Mouse (Mus musculus) left cerebral cortex, postnatal 14 days (tissue): ENCODE measurements around the gene Fam169b. TPM values are rescaled to one million over a fixed set of nuclear protein-coding genes. Genes with fewer than 3 reads are reported as not detected.

Source experiments
- DNase-seq, 2 experiments: peaks; one replicate each; pipeline ENCODE4 v3.0.0; 2021 to 2022; ENCODE audit warnings: low spot score in 2 of 2, mixed read lengths in 1 of 2
- intact Hi-C: fragments of 180-260 bp; cut with DNase I; formaldehyde crosslinking; loops from one replicate; pipeline ENCODE4 v1.15.1; 2025
- long read RNA-seq, 2 experiments: library from polyadenylated mRNA; stranded (forward); transcript quantifications; one replicate each; pipeline ENCODE4 v2.0.0; 2021
- total RNA-seq, 2 experiments: library from RNA; stranded (reverse); gene quantifications; 2 replicates each; pipeline ENCODE4 v1.2.3; 2021

The Fam169b gene
- 1 to 10 TPM in 1 of 2 experiments, under 1 TPM in 1; 0.42 to 1.1 TPM for total RNA-seq
- long read RNA-seq, experiment 1, result 0 reads
- long read RNA-seq, experiment 2, result 0 reads

DNA sequence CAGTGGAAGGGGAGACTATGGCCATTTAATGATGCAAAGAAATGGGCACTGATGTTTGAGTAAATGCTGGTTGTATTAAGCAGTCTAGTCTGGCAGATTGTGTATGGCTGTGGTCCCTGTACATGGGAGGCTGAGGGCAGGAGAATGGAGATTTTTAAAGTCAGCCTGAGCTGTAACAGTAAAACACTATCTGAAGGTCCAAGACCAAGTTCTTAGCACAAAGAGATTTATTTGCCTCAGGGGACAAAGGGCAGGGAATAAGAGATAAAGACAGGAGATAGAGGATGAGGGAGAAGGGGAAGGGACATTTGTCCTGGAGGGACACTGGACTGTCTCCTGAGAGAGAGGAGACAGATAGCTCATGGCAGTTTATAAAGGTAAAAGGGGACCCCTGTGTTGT, at the start of gene Fam169b:
Fam169b (plus strand) TSS at position 325 of the 400 bp plus-strand sequence.
- intact Hi-C loops, result no loop called here
- no peak for DNase-seq

DNA sequence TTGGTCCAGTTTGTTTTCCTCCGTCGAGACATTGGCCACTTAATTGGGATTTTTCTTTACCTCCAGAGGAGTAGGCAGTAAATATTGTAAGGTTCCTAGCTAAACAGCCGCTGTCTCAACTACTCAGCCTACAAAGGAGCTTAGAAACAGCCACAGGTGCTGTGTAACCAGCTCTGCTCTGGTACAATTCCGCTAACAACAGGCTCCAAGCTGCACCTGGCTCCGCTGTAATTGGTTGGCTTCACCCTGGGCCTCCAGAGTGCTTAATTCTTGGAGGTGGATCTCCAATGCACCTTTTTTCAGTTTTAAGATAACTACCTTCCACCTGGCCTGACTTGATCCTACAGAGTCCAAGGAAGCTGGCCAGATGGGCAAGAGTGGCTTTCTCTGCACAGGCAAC, 49.6 kb upstream of the Fam169b start:
- no peak for DNase-seq
- intact Hi-C loops, result no loop called here

DNA sequence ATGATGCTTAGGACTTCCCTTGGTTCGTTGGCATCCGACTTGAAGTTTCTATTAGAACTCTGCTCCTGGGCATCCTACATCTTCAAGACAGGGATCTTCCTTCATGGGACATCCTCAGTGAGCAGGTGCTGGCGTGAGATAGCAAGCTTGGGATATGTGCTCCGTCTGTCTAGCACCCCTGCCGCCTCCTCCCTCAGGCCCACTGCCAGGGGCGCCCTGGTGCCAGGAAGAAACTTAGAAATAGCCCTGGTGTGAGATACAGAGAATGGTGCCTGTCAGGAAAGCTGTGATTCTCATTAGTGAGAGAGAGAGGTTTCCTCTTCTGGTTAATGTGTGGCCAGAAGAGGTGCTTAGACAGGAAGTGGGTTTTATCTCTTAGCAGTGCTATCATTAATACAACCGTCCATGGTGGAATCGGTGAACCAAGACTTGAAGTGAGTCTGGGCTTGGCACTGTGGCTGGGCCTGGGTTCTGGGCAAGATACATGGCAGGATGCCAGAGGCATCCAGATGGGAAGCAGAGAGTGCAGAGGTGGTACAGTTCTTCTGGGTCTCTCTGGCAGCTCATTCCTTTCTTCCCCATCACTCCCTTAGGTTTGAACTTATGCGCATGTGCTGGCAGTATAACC, 48.1 kb upstream of the Fam169b start:
- peak; percentile 33 to 46 for DNase-seq
- intact Hi-C loops, result no loop called here

DNA sequence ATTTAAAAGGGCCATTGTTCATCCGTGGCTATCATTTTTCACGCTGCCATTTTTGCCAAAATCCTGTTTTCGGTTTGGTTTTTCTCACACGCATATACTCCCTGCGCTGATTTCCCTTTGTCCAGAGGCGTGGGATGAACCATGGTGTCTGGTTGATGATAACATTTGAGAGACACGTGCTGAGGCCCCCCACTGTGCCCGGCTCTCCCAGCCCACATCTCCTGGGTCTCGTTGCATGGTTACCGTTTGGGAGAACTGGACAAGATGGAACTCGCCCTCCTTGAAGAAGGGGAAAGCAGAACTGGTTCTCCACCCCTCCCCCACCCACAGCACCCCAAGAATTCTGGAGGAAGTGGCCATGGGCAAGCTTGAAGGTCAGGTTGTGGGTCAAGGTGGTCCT, 46.6 kb upstream of the Fam169b start:
- DNase-seq, result no peak
- intact Hi-C loops, result no loop called here

DNA sequence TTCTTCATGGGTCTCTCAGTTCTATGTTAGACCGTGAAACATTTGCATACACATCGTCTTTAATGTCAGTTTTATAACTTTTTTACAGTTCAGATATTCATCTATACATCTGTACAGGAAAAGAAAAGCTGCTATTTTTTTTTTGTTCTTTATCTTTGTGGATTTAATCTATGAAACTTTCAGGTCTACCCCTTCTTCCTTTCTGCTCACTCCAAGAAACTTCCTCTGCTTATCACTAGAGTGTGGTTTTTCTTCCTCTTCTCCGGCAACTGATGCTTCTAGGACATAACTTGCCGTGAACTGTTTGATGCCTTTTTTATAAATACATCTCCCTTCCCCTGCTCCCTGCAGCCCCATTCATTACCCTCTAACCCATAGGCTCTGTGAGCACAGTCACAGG, 46.0 kb upstream of the Fam169b start:
- DNase-seq, result no peak
- intact Hi-C loops, result no loop called here

DNA sequence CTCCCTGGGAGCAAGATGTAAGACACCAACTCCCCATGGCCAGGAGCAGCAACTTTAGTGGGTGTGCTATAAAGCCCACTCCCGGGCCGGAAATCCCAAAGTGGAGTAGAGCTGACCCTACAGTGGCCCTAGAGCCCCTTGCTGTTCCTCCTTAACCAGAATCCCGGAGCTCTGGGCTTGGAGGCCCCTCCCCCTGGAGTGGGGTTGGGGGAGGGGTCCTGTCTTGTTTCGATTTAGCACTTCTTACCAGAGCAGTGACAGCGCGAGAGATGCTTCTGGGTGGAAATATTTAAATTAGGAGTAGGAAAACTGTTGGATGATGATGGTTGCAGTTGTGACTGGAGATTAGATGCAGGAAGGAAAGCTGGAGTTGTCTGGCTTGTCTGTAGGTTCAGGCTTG, 45.1 kb upstream of the Fam169b start:
- no peak for DNase-seq
- intact Hi-C loops, result no loop called here

DNA sequence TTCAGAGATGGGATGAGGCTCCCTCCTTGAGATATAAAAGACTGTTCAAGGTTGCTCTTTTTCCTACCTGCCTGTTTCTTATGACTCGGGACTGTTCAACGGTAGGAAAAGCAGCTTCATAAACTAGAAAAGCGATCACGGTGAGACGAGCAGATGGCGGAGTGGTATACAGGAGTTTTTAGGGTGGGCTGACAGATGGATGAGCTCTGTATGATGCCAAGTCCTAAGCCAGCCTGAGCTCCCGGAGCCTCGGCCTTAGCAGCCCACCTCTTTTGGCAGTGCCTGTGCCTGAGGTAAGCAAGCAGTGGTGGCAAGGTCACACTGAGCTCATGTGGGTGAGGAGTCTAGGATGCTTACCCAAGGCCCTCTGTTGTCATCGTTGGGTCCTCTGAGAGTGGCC, 42.8 kb upstream of the Fam169b start:
- DNase-seq, result no peak
- intact Hi-C loops, result no loop called here

DNA sequence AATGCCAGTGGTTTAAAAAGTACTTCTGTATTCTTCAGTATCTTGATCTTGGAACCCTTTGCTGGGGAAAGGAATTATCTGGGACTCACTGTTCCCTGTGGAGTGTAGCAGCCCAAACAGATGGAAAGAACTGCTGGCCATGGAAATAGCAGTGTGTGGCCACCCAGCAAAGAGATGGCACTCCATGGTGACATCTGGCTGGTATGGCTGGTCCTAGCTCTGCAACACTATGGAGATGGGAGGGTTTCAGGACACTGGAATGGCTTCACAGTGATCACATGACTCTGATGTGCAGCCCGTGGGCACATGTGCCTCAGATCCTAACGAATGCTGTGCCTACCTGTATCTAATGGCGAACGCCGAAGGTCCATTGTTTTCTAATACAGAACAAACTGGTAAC, 41.1 kb upstream of the Fam169b start:
- no peak for DNase-seq
- intact Hi-C loops, result no loop called here

DNA sequence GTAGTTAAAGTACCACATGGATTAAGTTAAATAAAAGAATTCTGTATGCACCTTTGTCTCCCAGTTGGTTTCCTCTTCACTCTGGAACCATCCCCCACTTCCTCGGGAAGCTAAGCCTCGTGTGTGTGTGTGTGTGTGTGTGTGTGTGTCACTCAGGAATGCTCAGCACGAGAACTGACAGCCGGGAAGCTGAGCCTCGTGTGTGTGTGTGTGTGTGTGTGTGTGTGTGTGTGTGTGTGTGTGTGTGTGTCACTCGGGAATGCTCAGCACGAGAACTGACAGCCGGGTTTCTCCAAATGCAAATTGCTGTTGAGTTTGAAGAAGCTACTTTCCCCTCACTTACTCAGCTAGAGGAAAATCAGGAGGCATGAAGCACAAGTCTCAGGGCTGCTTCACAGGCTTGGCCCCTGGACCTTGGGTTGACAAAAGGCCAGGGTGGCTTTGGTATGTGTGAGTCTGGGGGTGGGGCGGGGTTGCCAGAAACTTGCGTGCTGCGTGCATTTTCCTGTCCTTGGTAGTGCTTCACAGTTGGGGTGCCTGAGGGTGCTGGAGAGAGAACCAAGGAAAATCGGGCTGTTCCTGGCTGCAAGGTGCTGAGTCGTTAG, 39.9 kb upstream of the Fam169b start:
- peak in 1 of 2 experiments; percentile 41 for DNase-seq
- intact Hi-C loops, result no loop called here

DNA sequence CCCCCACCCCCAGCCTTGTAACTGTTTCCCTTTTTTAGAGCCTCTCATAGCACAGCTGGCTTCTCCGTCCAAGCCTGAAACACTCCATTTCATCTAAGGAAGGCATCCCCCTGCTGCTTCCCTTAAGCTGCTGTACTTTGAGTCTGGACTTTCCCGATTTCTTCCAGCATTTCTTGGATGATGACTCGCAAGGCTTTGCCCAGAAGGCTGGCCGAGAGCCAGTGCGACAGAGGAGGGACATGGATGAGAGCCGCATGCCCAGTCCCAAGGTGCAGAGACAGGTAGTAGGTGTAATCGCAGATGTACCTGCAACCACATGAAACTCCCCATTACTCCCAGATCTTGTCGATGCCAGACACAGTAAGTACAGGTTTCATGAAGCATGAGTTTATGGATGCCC, 36.8 kb upstream of the Fam169b start:
- DNase-seq, result no peak
- intact Hi-C loops, result no loop called here

DNA sequence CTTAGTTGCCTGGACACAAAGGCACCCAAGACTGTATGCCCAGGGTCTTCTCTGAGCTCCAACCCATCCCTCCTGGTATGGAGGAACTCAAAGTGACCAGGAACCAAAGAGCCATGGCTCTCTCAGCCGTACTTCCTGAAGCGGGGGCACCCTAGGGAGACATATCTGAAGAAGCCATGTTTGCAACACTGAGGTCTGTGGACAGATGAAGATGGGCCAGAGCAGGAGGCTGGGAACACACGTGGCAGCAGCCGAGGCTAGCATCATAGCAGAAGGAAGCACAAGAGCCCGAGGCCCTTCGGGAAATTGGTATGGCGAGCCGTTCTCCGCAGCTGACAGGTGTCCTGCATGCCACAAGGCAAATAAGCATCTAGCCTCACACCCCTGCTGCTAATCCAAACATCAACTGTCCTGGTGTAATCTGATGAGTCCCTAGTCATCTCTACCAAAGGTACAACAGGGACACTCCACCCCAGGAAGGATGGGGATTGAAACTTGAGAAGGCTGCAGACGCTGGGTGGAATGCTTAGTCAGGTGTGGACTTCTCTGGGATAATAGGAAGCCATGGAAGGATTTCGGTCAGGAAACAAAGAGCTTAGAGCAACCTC, 34.3 kb upstream of the Fam169b start:
- intact Hi-C loops, result no loop called here
- DNase-seq, result no peak

DNA sequence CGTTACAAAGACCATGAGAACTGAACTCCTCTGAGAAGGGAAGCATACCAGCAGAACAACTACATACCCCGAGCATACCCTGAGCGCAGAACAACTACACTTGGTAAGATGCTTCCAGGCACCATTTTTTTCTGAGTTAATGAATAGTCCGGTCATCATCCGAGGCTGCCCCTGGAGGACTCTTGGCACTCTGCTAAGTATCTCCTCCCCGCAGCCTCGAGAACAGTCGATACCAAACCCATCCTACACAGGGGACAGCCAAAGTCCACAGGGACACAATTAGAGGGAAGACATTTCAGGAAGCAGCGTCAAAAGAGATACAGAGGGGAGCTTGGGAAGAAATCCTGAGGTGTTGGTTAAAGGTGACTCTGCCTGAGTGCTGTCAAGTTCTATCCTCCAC, 32.4 kb upstream of the Fam169b start:
- intact Hi-C loops, result no loop called here
- DNase-seq, result no peak

DNA sequence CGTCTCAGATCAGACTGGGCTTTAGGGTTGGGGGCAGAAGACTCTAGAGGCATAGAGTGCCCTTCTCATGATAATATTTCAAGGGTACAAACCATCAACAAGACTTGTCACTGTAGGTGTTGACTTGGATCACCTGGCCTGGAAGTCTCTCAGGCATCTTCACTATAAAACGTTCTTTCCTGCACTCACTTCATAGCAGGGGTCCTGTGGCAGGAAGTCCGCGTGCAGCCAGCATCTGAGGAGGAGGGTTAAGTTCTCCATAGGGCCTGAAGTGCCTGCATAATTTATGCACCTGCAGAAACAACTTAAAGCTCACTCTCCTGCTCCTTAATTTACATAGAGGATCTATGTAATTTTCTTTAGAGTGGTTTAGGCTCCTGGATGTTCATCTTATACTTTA, 28.0 kb upstream of the Fam169b start:
- intact Hi-C loops, result no loop called here
- no peak for DNase-seq

DNA sequence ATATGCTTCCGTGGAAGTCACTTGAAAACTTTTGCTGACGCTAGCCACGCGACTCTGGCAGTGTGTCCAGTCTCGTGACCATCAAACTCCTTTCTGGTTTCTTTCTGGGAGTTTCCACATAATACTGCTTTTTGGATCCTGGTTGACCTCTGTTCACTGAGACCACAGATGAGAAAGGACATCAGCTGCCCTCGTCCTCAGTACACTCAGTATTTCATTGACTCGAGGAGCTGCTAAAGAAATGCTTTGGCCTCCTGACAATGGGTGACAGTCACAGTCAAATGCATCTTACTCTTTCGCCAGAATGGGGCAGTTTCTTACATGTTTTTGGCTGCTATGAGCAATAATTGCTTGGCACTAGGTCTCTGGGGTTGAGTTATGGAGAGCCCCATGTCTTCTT, 27.4 kb upstream of the Fam169b start:
- DNase-seq, result no peak

DNA sequence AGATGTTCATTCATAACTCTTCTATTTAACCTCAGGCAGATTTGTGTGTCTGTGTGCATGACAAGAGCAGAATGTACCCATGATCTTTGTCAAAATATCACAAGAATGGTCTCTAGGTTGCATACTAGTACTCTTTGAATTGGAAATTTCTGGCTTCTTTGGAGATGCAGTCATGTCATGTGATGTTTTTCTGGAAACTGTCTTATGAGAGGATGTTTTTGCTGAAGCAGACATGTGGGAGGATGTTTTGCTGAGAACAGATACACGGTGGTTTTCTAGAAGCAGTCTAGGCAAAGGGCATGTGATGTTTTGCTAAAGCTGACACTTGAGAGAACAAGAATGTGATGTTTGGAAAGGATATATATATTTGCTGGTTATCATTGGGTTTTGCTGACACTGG, 23.2 kb upstream of the Fam169b start:
- DNase-seq, result no peak
- intact Hi-C loops, result no loop called here

More for the DNA sequence above, 27.4 kb upstream of the Fam169b start:
- intact Hi-C loops, result no loop called here

DNA sequence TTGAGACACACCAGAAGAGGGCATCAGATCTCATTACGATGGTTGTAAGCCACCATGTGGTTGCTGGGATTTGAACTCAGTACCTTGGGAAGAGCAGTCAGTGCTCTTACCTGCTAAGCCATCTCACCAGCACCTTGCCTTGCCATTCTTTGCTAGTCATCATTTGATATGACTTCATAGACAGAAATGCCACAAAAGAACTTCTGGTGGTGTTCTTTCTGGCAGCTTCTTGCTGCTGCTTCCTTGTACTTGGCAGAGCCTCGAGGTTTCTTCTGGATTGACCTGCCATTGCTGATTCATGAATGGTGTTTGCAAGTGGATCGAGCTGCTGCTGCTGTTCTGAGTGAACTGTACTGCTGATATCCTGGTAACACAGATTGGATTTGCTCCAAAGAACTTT, 22.7 kb upstream of the Fam169b start:
- intact Hi-C loops, result no loop called here
- no peak for DNase-seq

DNA sequence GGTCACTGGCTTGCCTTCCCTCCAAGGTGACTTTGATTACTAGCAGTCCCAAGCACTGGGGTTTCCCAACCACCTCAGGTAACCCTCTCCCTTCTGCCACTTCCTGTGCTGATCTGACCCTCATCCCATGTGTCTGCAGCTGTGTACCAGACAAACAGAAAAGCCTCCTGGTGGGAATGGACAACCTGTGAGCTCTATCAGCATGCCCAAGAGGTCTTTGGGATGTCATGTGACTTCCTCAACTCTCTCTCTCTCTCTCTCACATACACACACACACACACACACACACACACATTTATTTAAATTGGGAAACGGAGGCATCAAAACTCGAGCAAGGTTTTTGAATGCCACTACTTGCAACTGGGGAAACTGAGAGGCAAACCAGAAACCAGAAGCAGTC, 15.9 kb upstream of the Fam169b start:
- no peak for DNase-seq
- intact Hi-C loops, result no loop called here

DNA sequence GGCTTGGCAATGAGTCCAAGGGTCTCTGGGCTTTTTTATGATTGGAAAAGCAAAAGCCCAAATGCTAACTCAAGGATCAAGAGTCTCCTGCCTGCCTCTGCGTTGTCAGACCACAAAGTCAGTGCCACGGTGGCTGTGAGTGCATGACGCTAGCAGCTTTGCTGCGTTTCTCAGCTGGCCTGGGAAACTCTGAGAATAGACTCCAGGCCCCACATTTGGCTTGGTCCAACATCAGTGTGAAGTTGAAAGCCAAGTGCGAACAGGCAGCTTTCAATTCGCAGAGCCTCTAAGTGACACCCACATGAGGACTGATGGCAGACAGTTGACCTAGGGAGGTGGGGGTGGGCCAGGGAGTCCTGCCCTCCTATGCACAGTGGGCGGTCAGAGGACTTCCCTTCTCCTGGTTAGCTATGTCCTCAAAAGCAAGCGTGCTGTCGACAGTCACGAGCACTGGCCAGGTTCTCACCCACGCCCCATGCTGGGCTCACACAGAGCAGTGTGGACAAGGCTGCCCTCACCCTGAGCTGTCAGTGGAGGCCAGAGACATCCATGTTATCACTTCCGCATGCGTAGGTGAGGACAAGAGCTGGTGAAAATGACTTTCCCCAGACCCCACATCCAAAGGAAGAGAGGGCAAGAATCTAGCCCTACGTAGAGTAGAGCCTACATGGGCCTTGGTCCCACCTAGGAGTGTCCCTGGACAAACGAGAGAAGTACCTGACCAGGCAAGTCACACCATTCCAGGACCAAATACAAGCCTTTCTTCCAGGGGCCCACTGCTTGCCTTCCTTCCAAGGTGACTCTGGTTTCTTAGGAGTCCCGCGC, 15.1 kb upstream of the Fam169b start:
- intact Hi-C loops, result no loop called here
- no peak for DNase-seq

DNA sequence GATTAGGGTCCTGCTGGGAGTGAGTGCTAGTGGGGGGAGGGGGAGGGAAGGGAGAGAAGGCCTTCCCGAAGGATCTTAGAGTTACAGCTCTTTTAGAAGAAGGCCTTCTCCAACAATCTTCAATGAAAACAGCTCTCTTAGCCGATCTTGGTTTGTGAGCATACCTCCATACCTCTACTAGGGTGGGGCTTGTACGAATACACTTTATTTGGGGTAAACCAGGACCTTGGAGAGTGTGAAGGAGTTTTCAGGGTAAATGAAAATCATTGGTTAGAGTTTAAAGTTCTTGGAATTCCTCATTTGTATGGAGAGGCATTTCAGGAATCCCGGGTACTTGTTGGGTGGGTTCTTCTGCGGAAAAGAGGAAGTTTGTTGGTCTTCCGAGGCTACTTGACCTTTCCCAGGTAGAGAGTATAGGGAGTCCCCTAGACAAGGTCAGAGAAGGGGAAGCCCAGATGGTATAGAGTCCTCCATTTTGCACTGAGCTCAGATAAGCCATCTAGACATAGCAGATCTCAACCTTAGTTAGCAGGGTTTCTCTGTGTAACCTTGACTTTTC, 14.0 kb upstream of the Fam169b start:
- intact Hi-C loops, result no loop called here
- DNase-seq, result no peak

DNA sequence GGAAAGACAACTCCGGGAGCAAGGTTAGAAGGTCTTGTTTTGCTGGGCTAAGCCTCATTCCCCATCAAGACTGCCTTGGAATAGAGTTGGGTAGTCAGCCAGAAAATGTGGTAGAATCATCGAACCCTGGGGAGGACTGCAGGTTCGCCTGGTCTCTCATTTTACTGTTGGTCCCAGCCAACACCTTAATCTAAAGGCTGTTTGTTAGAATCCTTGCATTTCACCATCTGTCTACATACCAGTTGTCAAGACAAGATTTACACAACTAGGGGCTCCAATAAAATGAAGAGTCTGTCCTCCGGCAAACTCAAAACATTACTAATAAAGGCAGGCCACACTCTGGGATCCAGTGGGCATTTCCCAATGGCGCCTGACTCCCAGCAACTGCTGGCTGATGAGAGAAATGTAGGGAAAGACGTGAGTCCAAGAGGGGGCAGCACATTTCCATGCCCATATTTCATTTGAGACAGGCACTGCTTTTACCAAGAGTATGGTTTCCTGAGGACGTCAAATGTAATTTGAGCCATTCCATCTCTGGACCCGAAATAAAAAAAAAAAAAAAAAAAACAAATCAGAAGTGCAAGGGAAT, 10.9 kb upstream of the Fam169b start:
- intact Hi-C loops, result no loop called here

More for the DNA sequence above, 10.9 kb upstream of the Fam169b start:
- no peak for DNase-seq
